Mouse (Mus musculus) mature B cell (primary cell): ENCODE results near the gene Polr2f.

Source experiments
- in situ Hi-C: fragments of 300-500 bp; cut with MboI; formaldehyde crosslinking; loops from 2 replicates; pipeline ENCODE4 v1.14.3; 2019

Polr2f gene

GRCm38 (mm10) chr15:79140866-79141565, at the start of gene Polr2f, which contains the start of gene 1700088E04Rik:
Polr2f (plus strand) TSS chr15:79141009.
1700088E04Rik (minus strand) TSS chr15:79141253.
- in situ Hi-C loops, result no loop called here

GRCm38 (mm10) chr15:79092284-79092683, 48.5 kb upstream of the Polr2f start:
- in situ Hi-C loops, result no loop called here

- in situ Hi-C loops, result no loop called here
Measured at GRCm38 (mm10) chr15:79093083-79093839, 47.5 kb upstream of the Polr2f start.

GRCm38 (mm10) chr15:79095483-79095882, 45.3 kb upstream of the Polr2f start:
- in situ Hi-C loops, result no loop called here

- in situ Hi-C loops, result no loop called here
Measured at GRCm38 (mm10) chr15:79096556-79096955, 44.3 kb upstream of the Polr2f start.

- in situ Hi-C loops, result no loop called here
Measured at GRCm38 (mm10) chr15:79097135-79097534, 43.7 kb upstream of the Polr2f start.

- in situ Hi-C loops, result no loop called here
Measured at GRCm38 (mm10) chr15:79097611-79098025, 43.2 kb upstream of the Polr2f start.

- in situ Hi-C loops, result no loop called here
Measured at GRCm38 (mm10) chr15:79098220-79098619, 42.6 kb upstream of the Polr2f start.

GRCm38 (mm10) chr15:79098868-79099267, 41.9 kb upstream of the Polr2f start:
- in situ Hi-C loops, result no loop called here

GRCm38 (mm10) chr15:79099456-79099855, 41.4 kb upstream of the Polr2f start:
- in situ Hi-C loops, result no loop called here

- in situ Hi-C loops, result no loop called here
Measured at GRCm38 (mm10) chr15:79100391-79100790, 40.4 kb upstream of the Polr2f start.

- in situ Hi-C loops, result no loop called here
Measured at GRCm38 (mm10) chr15:79101531-79101930, 39.3 kb upstream of the Polr2f start.

- in situ Hi-C loops, result no loop called here
Measured at GRCm38 (mm10) chr15:79103264-79103663, 37.5 kb upstream of the Polr2f start.

- in situ Hi-C loops, result no loop called here
Measured at GRCm38 (mm10) chr15:79105804-79106203, 35.0 kb upstream of the Polr2f start.

GRCm38 (mm10) chr15:79107966-79108365, 32.8 kb upstream of the Polr2f start:
- in situ Hi-C loops, result no loop called here

- in situ Hi-C loops, result no loop called here
Measured at GRCm38 (mm10) chr15:79108421-79109320, 32.1 kb upstream of the Polr2f start, which contains the start of gene Micall1. Micall1 (plus strand) TSS chr15:79108898.

- in situ Hi-C loops, result no loop called here
Measured at GRCm38 (mm10) chr15:79109321-79109934, 31.4 kb upstream of the Polr2f start.

- in situ Hi-C loops, result no loop called here
Measured at GRCm38 (mm10) chr15:79110031-79110430, 30.8 kb upstream of the Polr2f start.

GRCm38 (mm10) chr15:79110528-79110927, 30.3 kb upstream of the Polr2f start:
- in situ Hi-C loops, result no loop called here

- in situ Hi-C loops, result no loop called here
Measured at GRCm38 (mm10) chr15:79111774-79112173, 29.0 kb upstream of the Polr2f start.

GRCm38 (mm10) chr15:79115276-79115675, 25.5 kb upstream of the Polr2f start:
- in situ Hi-C loops, result no loop called here

- in situ Hi-C loops, result no loop called here
Measured at GRCm38 (mm10) chr15:79119491-79119890, 21.3 kb upstream of the Polr2f start.
